Mouse (Mus musculus) midbrain, embryonic 16.5 days (tissue): Measurements from ENCODE around the gene Vmn1r64. TPM values are rescaled to one million over a fixed set of nuclear protein-coding genes. Genes with fewer than 3 reads are reported as not detected.
"Not testable (repeated sequence)": the region's sequence is repeated elsewhere in the genome, so short reads cannot be mapped to it uniquely, and the experiment has no call there.

Experiments
- ATAC-seq: fragments of 200-750 bp; cut with Nextera tagmentation; 2 replicates; pipeline ENCODE4 v1.8.0; 2017; ENCODE audit warnings: moderate TSS enrichment
- H3K27ac ChIP-seq: fragments of 300-500 bp; sonication (generic); 2 replicates; pipeline ENCODE4 v1.5.1; 2014; ENCODE audit warnings: mild to moderate bottlenecking, low read length, mixed read lengths
- H3K27me3 ChIP-seq: fragments of 300-500 bp; sonication (generic); 2 replicates; pipeline ENCODE4 v1.6.1; 2014; ENCODE audit warnings: low read depth, low read length, mixed read lengths; ENCODE audit not compliant: control insufficient read depth, insufficient read depth
- H3K36me3 ChIP-seq: fragments of 300-500 bp; sonication (generic); 2 replicates; pipeline ENCODE4 v1.6.1; 2014; ENCODE audit warnings: mild to moderate bottlenecking, low read length, moderate library complexity, mixed read lengths; ENCODE audit not compliant: control insufficient read depth, insufficient read depth
- H3K4me1 ChIP-seq: fragments of 300-500 bp; sonication (generic); 2 replicates; pipeline ENCODE4 v1.6.1; 2014; ENCODE audit warnings: mild to moderate bottlenecking, low read length, mixed read lengths; ENCODE audit not compliant: control insufficient read depth, insufficient read depth
- H3K4me2 ChIP-seq: fragments of 300-500 bp; sonication (generic); 2 replicates; pipeline ENCODE4 v1.6.1; 2014; ENCODE audit warnings: mild to moderate bottlenecking, low read length, mixed read lengths
- H3K4me3 ChIP-seq: fragments of 300-500 bp; sonication (generic); 2 replicates; pipeline ENCODE4 v1.5.1; 2014; ENCODE audit warnings: low read depth, mild to moderate bottlenecking, low read length, moderate library complexity, mixed read lengths
- H3K9ac ChIP-seq: fragments of 300-500 bp; sonication (generic); 2 replicates; pipeline ENCODE4 v1.6.1; 2014; ENCODE audit warnings: low read depth, low read length, mixed read lengths
- H3K9me3 ChIP-seq: fragments of 300-500 bp; sonication (generic); replicated peaks from 2 replicates; pipeline ENCODE4 v1.6.1; 2014; ENCODE audit warnings: mild to moderate bottlenecking, low read length, mixed read lengths; ENCODE audit not compliant: control insufficient read depth, poor library complexity, severe bottlenecking
- WGBS: fragments of 180-500 bp; shearing (Covaris S2); extraction: QIAGEN DNeasy Blood & Tissue Kit; methylation state at CpG from one replicate; pipeline ENCODE4 v1.1.7; 2014; 5-methylcytosine and 5-hydroxymethylcytosine counted together
- polyA plus RNA-seq: library from polyadenylated mRNA; unstranded; fragments of >200 nt; fragmentation: Nextera tagmentation; extraction: Ambion mirVana; gene quantifications from 2 replicates; pipeline ENCODE4 v1.2.1, GENCODE M21; 2015

The Vmn1r64 gene
- not detected in 2 replicates for polyA plus RNA-seq

- Histone ChIP-seq H3K36me3 (no peaks in the 10 kb centered on the region), H3K27me3 (no peaks in the 10 kb centered on the region), H3K9me3 (peaks cover 5% of the 10 kb centered on the region; the same call in 1 of the 2 replicates), H3K4me2 (no peak within 1 kb of the TSS), H3K4me3 (no peak within 1 kb of the TSS), H3K4me1 (no peaks in the 10 kb centered on the region), H3K27ac (no peak within 1 kb of the TSS), H3K9ac (no peak within 1 kb of the TSS)
- no peak for ATAC-seq
These were observed at the start of gene Vmn1r64 for GRCm38 (mm10) chr7:5884442-5884841. Gene Vmn1r64 (minus strand): TSS chr7:5884542.

GRCm38 (mm10) chr7:5899238-5899637 lies 14.9 kb upstream of the Vmn1r64 start:
- no peaks in the 10 kb centered on the region for H3K27me3 ChIP-seq
- H3K4me1 ChIP-seq, result no peaks in the 10 kb centered on the region
- H3K36me3 ChIP-seq, result no peaks in the 10 kb centered on the region
- H3K4me2 ChIP-seq, result no peak overlapping the region
- no peak overlapping the region for H3K27ac ChIP-seq
- ATAC-seq, result no peak
- H3K9me3 ChIP-seq, result peaks cover 24% of the 10 kb centered on the region
- H3K4me3 ChIP-seq, result no peak overlapping the region
- no peak overlapping the region for H3K9ac ChIP-seq
- 79% methylated on average over 4 of the region's 4 CpGs for WGBS

GRCm38 (mm10) chr7:5897245-5897644 lies 12.9 kb upstream of the Vmn1r64 start:
- ATAC-seq, H3K4me3 ChIP-seq, H3K27me3 ChIP-seq, H3K27ac ChIP-seq, H3K9ac ChIP-seq, H3K4me2 ChIP-seq, H3K4me1 ChIP-seq, H3K36me3 ChIP-seq: not testable (repeated sequence)
- WGBS, result 65% methylated on average over 2 of the region's 2 CpGs
- H3K9me3 ChIP-seq, result peaks cover 24% of the 10 kb centered on the region

Other genes starting within 250 kb of the Vmn1r64 start
- gene Vmn1r62, start 210.9 kb downstream of the Vmn1r64 start, polyA plus RNA-seq, result not detected in 2 replicates
- not detected in 2 replicates for gene Vmn1r63, start 79.1 kb downstream of the Vmn1r64 start, polyA plus RNA-seq
- not detected in 2 replicates for gene Vmn1r65, start 126.5 kb upstream of the Vmn1r64 start, polyA plus RNA-seq
- gene Nlrp4c, start 160.6 kb upstream of the Vmn1r64 start, polyA plus RNA-seq, result not detected in 2 replicates